Mouse (Mus musculus) retina, postnatal 7 days (tissue): ENCODE data around the gene Gp6.
"Not testable (repeated sequence)": the region's sequence is repeated elsewhere in the genome, so short reads cannot be mapped to it uniquely, and the experiment has no call there.

Source experiments
- DNase-seq: peaks from one replicate; pipeline ENCODE4 v3.0.0-alpha.2; 2012; ENCODE audit warnings: low read depth, low spot score

Gp6 gene

DNA sequence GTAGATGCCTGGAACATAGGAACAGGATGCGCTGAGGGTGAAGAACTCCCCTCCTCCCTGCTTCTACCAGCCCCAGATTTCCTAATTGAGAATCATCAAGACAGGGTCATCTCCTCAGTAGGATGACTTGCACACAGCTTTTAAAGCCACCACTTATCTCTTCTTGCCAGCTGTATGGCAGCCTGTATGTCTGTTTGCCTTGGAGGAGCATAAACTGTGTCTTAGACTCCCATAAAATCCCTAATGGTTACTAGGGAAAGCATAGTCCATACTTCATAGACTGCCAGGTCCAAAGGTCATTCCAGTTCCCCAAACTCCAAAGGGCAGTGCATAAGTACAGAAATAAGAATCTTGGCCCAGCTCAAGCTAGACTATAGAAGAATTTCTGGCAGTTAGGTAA is at the start of gene Gp6:
Gene Gp6, minus strand, starts transcription at position 15 of the 400 bp plus-strand sequence.
- DNase-seq: no peak

- DNase-seq: no peak
Observed at GRCm38 (mm10) chr7:4447138-4447537, 49.6 kb upstream of the Gp6 start.

- peak; percentile 70 for DNase-seq
Observed at GRCm38 (mm10) chr7:4445216-4445791, 47.8 kb upstream of the Gp6 start, which contains the start of gene Rdh13. Gene Rdh13 (minus strand): TSS chr7:4445649.

GRCm38 (mm10) chr7:4440549-4440948 is 43.0 kb upstream of the Gp6 start:
- DNase-seq: no peak

GRCm38 (mm10) chr7:4437721-4438120 is 40.2 kb upstream of the Gp6 start:
- no peak for DNase-seq

DNA sequence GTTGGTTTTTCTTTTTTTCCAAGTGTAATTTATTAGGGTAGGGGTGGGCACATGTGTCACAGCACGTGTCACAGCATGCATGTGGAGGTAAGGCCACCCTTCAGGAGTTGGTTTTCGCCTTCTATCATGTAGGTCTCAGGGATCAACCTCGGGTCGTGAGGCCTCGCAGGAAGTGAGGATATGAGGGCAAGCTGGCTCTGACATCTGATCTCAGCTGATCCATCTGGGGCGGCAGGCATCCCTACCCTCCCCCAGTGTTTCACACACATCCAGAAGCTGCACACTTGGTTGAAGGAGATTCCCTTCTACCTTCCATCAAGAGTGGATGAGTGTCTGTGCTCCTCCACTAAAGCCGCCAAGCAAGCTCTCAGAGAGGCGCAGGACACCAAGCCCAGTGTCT is 34.5 kb upstream of the Gp6 start:
- no peak for DNase-seq

GRCm38 (mm10) chr7:4431548-4431947 is 34.0 kb upstream of the Gp6 start:
- DNase-seq: peak; percentile 52

DNA sequence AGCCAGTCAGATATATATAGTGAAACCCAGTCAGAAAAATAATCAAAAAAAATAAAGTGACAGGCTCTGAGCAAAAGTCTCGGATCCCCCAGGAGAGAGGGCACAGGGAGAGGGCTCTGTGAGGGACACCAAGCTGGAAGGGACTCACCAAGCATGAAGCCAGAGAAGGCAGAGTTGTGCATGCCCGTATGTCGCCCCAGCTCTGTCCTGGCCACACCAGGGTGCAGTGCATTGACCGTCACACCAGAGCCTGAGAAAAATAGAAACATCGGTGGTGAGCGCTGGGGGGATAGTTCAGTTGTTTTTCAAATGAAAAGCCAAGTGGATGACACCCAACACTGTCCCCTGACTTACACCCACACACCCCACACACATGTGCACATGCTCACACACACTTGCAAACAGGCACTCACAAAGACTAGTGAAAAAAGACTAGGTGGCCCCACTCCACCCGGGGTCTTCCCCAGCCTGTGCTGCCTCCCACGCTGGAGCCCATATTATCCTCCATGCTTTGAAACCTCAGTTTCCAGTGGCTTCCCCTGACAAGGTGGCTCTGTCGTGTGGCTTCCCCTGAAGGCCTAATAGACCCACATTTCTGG is 32.8 kb upstream of the Gp6 start:
- no peak for DNase-seq

DNA sequence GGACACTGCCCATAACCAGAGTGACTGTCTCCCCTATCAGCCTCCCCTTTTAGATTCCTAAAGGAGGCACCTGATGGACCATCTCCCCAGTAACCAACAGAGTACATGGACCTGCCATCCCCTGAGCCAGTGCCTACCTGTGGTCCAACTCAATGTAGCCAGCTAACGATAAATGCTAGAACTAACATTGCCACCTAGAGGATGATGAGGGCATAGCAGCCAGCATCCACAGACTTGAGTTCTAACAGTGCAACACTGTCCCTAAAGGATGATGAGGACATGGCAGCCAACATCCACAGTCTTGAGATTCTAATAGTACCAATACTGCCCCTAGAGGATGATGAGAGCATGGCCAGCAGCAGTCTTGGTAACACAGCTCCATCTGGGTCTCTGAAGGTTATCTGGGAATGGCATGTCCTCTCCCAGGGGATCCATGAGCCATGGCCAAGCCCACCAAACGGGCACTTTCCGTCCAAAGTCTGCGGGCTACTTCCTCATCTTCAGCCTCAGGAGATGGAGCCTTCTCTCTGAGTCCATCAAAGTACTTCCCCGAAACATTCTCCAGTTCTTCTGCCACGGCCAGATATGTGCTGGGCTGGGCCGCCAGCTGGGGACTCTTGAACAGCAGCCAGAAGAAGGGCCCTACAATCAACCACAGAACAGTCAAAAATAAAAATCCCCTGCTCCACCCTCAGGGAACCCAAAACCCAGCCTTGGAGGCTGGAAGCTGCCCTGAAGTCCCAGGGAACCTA is 29.8 kb upstream of the Gp6 start:
- peak; percentile 94 for DNase-seq

DNA sequence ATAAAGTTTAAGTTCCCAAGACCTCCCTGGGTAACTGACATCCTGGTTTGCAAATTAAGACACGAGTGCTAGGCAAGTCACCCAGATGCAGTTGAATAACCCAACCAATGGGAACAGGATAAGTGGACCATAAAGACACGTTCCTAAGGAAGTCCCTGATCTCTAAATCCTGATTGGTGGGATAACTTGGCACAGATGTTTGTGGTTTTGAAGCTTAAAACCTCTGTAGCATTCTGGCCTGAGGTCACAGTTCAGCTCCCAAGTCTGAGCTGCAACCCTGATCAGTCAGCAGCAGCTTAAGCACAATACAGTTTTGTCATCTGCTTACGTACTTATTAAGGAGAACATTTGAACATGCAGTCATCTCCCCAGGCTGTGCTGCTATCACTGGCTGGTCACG is 22.7 kb upstream of the Gp6 start:
- DNase-seq: no peak

DNA sequence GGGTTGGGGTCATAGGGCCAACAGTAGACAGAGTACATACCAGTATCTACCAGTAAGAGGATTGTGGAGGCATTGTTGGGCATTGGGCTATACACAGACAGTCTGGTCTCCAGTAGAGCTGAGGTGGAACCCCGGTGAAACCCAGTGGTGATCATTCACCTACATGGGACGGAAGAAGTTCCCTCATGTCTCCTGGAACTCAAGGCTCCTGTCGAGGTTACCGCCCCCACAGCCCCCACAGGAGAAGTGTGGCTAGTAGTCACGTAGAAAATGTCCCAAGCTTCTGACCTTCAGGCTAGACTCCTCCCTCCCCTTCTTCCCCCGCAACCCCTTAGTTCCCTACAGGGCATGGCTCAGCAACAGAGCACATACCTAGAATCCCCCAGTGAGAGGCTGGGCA is 22.1 kb upstream of the Gp6 start:
- no peak for DNase-seq

DNA sequence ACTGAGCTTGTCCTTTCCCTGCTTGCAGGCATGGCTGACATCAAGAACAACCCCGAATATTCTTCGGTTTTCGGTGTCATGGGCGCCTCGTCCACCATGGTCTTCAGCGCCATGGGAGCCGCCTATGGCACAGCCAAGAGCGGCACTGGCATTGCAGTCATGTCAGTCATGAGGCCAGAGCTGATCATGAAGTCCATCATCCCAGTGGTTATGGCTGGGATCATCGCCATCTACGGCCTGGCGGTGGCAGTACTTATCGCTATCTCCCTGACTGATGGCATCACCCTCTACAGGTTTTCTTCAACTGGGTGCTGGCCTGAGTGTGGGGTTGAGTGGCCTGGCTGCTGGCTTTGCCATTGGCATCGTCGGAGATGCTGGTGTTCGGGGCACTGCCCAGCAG is 14.9 kb upstream of the Gp6 start:
- not testable (repeated sequence) for DNase-seq

DNA sequence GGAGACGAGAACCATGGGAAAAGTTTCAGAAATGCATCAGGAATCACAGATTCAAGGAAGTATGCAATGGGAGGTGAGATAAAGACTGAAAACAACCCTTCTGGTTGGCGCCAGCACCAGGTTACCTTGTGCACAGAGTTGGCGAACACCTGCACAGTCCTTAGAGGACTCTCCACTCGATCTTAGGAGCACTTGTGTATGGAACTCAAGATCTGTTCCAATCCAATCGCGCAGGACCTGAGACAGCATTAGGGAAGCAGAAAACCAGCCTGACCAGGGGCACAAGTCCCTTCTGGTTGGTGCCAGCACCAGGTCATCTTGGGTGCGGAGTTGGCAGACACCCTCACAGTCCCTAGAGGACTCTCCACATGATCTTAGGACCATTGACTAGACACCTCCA is 24.0 kb downstream of the Gp6 start:
- DNase-seq: no peak

GRCm38 (mm10) chr7:4337509-4337908 is 60.0 kb downstream of the Gp6 start, which contains the start of gene Ncr1:
Gene Ncr1 (plus strand): TSS chr7:4337724.
- no peak for DNase-seq

- no peak for DNase-seq
Observed at GRCm38 (mm10) chr7:4323301-4323700, 74.2 kb downstream of the Gp6 start.
